Mouse (Mus musculus) midbrain, embryonic 15.5 days (tissue): ENCODE measurements around the gene Borcs5. TPM values are rescaled to one million over a fixed set of nuclear protein-coding genes. Genes with fewer than 3 reads are reported as not detected.
A peak's percentile ranks its signal among the peaks of the same experiment; 100 is the strongest.

Experiments
- ATAC-seq: fragments of 200-750 bp; cut with Nextera tagmentation; replicated peaks from 2 replicates; pipeline ENCODE4 v1.8.0; 2017; ENCODE audit warnings: moderate TSS enrichment
- H3K27ac ChIP-seq: fragments of 300-500 bp; sonication (generic); 2 replicates; pipeline ENCODE4 v1.5.1; 2015; ENCODE audit warnings: mild to moderate bottlenecking, inconsistent platforms
- H3K27me3 ChIP-seq: fragments of 300-500 bp; sonication (generic); replicated peaks from 2 replicates; pipeline ENCODE4 v1.6.1; 2015; ENCODE audit warnings: inconsistent platforms
- H3K36me3 ChIP-seq: fragments of 300-500 bp; sonication (generic); replicated peaks from 2 replicates; pipeline ENCODE4 v1.6.1; 2015; ENCODE audit warnings: inconsistent platforms
- H3K4me1 ChIP-seq: fragments of 300-500 bp; sonication (generic); 2 replicates; pipeline ENCODE4 v1.6.1; 2015; ENCODE audit warnings: inconsistent platforms
- H3K4me2 ChIP-seq: fragments of 300-500 bp; sonication (generic); 2 replicates; pipeline ENCODE4 v1.6.1; 2015; ENCODE audit warnings: inconsistent platforms, mild to moderate bottlenecking, moderate library complexity
- H3K4me3 ChIP-seq: fragments of 300-500 bp; sonication (generic); 2 replicates; pipeline ENCODE4 v1.5.1; 2015; ENCODE audit warnings: mild to moderate bottlenecking, inconsistent platforms
- H3K9ac ChIP-seq: fragments of 300-500 bp; sonication (generic); 2 replicates; pipeline ENCODE4 v1.6.1; 2015; ENCODE audit warnings: mild to moderate bottlenecking, inconsistent platforms
- H3K9me3 ChIP-seq: fragments of 300-500 bp; sonication (generic); 2 replicates; pipeline ENCODE4 v1.6.1; 2016; ENCODE audit warnings: inconsistent platforms
- WGBS: fragments of 180-500 bp; shearing (Covaris S2); methylation state at CpG from one replicate; pipeline ENCODE4 v1.1.7; 2015; ENCODE audit warnings: mixed read lengths; 5-methylcytosine and 5-hydroxymethylcytosine counted together
- polyA plus RNA-seq: library from polyadenylated mRNA; unstranded; fragments of >200 nt; fragmentation: Nextera tagmentation; extraction: Ambion mirVana; gene quantifications from 2 replicates; pipeline ENCODE4 v1.2.1, GENCODE M21; 2015

Gene Borcs5
- 48.6 and 49.7 TPM in 2 replicates for polyA plus RNA-seq

- H3K4me2 ChIP-seq: no peak within 1 kb of the TSS
- peaks cover 11% of the 10 kb centered on the region; the same call in 1 of the 2 replicates for H3K4me1 ChIP-seq
- no peak within 1 kb of the TSS for H3K27ac ChIP-seq
- no peaks in the 10 kb centered on the region for H3K27me3 ChIP-seq
- WGBS: 95% methylated on average over 3 of the region's 3 CpGs
- H3K4me3 ChIP-seq: no peak within 1 kb of the TSS
- H3K9ac ChIP-seq: no peak within 1 kb of the TSS
- no peaks in the 10 kb centered on the region for H3K9me3 ChIP-seq
- ATAC-seq: no peak
- H3K36me3 ChIP-seq: no peaks in the 10 kb centered on the region
Measured at GRCm38 (mm10) chr6:134639210-134639609, at the start of gene Borcs5. Gene Borcs5, plus strand, starts transcription at chr6:134639510.

DNA sequence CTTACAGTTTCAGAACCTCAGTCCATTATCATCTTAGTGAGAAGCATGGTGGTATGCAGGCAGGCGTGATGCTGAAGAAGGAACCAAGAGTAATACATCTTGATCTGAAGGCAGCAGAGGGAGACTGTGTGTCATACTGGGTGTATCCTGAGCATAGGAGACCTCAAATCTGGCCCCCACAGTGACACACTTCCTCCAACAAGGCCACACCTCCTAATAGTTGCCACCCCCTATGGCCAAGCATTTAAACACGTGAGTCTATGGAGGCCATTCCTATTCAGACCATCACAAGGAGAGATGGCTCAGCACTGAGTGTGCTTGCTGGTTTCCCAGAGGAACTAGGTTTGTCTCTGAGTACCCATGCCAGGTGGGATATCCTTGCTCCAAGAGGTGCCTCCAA lies 47.7 kb upstream of the Borcs5 start:
- Histone ChIP-seq H3K36me3 (no peaks in the 10 kb centered on the region), H3K4me2 (no peak overlapping the region), H3K4me1 (no peaks in the 10 kb centered on the region), H3K4me3 (no peak overlapping the region), H3K9me3 (no peaks in the 10 kb centered on the region), H3K9ac (no peak overlapping the region), H3K27ac (no peak overlapping the region), H3K27me3 (no peaks in the 10 kb centered on the region)
- no peak for ATAC-seq
- WGBS: 78% methylated on average over 2 of the region's 2 CpGs

DNA sequence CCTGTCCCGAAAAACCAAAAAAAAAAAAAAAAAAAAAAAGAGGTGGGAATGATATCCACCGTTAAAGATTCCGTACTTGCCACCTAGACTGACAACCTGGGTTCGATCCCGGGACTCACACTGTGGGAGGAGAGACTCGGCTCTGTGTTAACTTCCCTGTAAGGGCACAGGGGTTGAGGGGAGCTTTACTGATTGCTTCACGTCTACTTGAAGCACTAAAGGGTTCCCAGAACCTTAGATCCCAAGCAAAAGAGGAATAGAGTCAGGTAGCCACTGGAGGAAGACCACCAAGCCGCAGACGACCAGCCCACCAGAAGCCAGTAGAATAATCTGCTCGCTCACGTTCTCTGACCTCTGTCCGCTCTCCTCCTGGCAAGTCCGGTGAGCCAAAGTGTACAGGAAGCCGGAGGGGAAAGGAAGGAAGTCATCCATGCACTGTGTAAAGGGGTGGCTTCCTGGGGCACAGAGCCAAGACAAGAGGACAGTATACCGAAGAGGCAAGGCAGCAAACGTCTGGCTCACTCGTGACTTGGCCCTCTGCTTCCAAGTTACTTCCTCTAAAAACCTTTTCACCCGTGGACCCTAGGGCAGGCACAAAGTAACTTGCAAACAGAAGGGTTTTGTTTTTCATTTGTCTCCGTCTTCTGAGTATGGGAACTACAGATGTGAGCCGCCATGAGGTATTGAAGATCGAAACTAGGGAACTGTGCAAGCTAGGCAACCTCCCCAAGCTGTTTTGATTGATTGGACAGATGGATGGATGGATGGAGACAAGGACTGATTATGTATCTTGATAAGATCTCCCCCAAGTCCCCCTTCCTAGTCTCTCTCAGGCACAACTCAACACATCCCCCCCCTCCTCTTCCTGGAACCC lies 44.5 kb upstream of the Borcs5 start:
- no peak overlapping the region for H3K9ac ChIP-seq
- H3K4me3 ChIP-seq: no peak overlapping the region
- no peaks in the 10 kb centered on the region for H3K9me3 ChIP-seq
- ATAC-seq: no peak
- no peaks in the 10 kb centered on the region for H3K4me1 ChIP-seq
- H3K4me2 ChIP-seq: no peak overlapping the region
- WGBS: 90% methylated on average over 21 of the region's 21 CpGs
- no peak overlapping the region for H3K27ac ChIP-seq
- no peaks in the 10 kb centered on the region for H3K27me3 ChIP-seq
- no peaks in the 10 kb centered on the region for H3K36me3 ChIP-seq

DNA sequence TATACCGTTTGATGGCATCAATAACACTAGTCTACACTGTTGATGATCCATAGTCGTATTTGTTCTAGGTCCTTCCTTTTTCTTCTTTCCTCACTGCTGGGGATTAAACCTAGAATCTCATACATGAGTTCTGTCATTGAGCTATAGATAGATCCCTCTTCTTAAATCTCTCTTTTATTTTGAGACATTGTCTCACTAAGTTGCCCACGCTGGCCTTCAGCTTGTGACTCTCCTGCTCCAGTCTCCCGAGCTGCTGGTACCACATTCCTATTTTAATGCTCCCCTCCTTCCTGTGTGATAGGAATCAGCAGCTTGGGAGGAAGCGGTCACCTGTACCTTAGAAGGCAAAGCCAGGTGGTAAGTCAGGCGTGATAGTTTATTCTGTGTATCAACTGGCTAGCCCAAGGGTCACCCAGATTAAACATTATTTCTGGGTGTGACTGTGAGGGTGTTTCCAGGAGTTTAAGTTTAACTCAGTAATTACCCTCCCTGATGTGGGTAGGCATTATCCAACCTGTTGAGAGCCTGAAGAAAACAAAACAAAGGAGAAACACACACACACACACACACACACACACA lies 41.6 kb upstream of the Borcs5 start:
- H3K4me2 ChIP-seq: no peak overlapping the region
- no peak overlapping the region for H3K4me3 ChIP-seq
- no peaks in the 10 kb centered on the region for H3K4me1 ChIP-seq
- no peaks in the 10 kb centered on the region for H3K27me3 ChIP-seq
- H3K9ac ChIP-seq: no peak overlapping the region
- H3K36me3 ChIP-seq: no peaks in the 10 kb centered on the region
- ATAC-seq: no peak
- 85% methylated on average over 6 of the region's 6 CpGs for WGBS
- no peaks in the 10 kb centered on the region for H3K9me3 ChIP-seq
- no peak overlapping the region for H3K27ac ChIP-seq

- WGBS: 80% methylated on average over 1 of the region's 1 CpGs
- Histone ChIP-seq H3K4me3 (no peak overlapping the region), H3K36me3 (no peaks in the 10 kb centered on the region), H3K4me2 (no peak overlapping the region), H3K4me1 (no peaks in the 10 kb centered on the region), H3K9ac (no peak overlapping the region), H3K9me3 (no peaks in the 10 kb centered on the region), H3K27me3 (no peaks in the 10 kb centered on the region), H3K27ac (no peak overlapping the region)
- no peak for ATAC-seq
Measured at GRCm38 (mm10) chr6:134599239-134599638, 40.1 kb upstream of the Borcs5 start.

- H3K27me3 ChIP-seq: no peaks in the 10 kb centered on the region
- H3K4me2 ChIP-seq: no peak overlapping the region
- no peak overlapping the region for H3K4me3 ChIP-seq
- 69% methylated on average over 7 of the region's 7 CpGs for WGBS
- H3K27ac ChIP-seq: no peak overlapping the region
- H3K9ac ChIP-seq: no peak overlapping the region
- H3K4me1 ChIP-seq: no peaks in the 10 kb centered on the region
- ATAC-seq: no peak
- no peaks in the 10 kb centered on the region for H3K9me3 ChIP-seq
- no peaks in the 10 kb centered on the region for H3K36me3 ChIP-seq
Measured at GRCm38 (mm10) chr6:134601130-134601529, 38.2 kb upstream of the Borcs5 start.

- no peaks in the 10 kb centered on the region for H3K9me3 ChIP-seq
- no peak for ATAC-seq
- 53% methylated on average over 3 of the region's 3 CpGs for WGBS
Measured at GRCm38 (mm10) chr6:134601766-134602165, 37.5 kb upstream of the Borcs5 start.

GRCm38 (mm10) chr6:134602371-134603003 lies 36.8 kb upstream of the Borcs5 start:
- Histone ChIP-seq H3K9me3 (no peaks in the 10 kb centered on the region), H3K4me2 (no peak overlapping the region), H3K36me3 (no peaks in the 10 kb centered on the region), H3K27ac (no peak overlapping the region), H3K9ac (no peak overlapping the region), H3K4me1 (no peaks in the 10 kb centered on the region), H3K27me3 (no peaks in the 10 kb centered on the region), H3K4me3 (no peak overlapping the region)
- ATAC-seq: no peak
- 65% methylated on average over 10 of the region's 10 CpGs for WGBS

More at GRCm38 (mm10) chr6:134601766-134602165, 37.5 kb upstream of the Borcs5 start:
- Histone ChIP-seq H3K27me3 (no peaks in the 10 kb centered on the region), H3K36me3 (no peaks in the 10 kb centered on the region), H3K4me3 (no peak overlapping the region), H3K4me2 (no peak overlapping the region), H3K27ac (no peak overlapping the region), H3K9ac (no peak overlapping the region), H3K4me1 (no peaks in the 10 kb centered on the region)

DNA sequence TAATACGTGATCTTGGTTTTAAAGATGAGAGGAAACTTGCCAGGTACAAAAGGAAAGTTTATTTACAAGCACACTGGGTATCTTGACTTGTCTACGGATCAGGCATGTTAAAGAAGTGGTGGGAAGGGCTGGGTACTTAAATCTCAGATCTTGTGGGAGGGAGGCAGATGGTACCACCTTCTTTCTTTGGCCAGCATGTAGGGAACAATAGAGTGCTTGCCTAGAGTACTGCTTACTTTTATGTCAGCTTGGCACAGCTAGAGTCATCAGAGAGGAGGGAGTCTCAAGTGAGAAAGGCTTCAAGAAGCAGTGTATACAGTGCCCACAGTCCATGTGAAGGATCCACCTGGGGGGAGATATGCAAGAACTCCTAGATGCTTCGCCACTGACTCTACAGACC lies 34.1 kb upstream of the Borcs5 start:
- H3K9ac ChIP-seq: no peak overlapping the region
- H3K36me3 ChIP-seq: no peaks in the 10 kb centered on the region
- H3K27me3 ChIP-seq: no peaks in the 10 kb centered on the region
- WGBS: 85% methylated on average over 3 of the region's 3 CpGs
- no peak for ATAC-seq
- no peak overlapping the region for H3K27ac ChIP-seq
- H3K9me3 ChIP-seq: no peaks in the 10 kb centered on the region
- no peaks in the 10 kb centered on the region for H3K4me1 ChIP-seq
- no peak overlapping the region for H3K4me3 ChIP-seq
- H3K4me2 ChIP-seq: no peak overlapping the region

DNA sequence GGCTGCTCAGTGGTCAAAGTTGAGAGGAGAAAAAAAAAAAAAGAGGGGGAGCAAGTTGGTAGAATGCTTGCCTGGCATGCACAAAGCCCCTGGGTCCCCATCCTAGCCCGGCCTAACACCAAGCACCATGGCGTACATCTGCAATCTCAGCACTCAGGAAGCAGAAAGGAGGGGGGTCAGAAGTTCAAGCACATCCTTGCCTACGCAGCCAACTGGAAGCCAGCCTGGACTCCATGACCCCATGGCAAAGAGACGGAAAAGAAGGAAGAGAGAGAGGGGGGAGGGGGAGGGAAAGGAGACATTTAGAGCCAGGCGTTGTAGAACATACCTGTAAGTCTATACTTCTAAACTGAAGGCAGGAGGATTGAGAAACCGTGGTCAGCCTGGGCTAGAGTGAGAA lies 32.8 kb upstream of the Borcs5 start:
- 75% methylated on average over 6 of the region's 6 CpGs for WGBS
- H3K27me3 ChIP-seq: no peaks in the 10 kb centered on the region
- H3K4me2 ChIP-seq: no peak overlapping the region

DNA sequence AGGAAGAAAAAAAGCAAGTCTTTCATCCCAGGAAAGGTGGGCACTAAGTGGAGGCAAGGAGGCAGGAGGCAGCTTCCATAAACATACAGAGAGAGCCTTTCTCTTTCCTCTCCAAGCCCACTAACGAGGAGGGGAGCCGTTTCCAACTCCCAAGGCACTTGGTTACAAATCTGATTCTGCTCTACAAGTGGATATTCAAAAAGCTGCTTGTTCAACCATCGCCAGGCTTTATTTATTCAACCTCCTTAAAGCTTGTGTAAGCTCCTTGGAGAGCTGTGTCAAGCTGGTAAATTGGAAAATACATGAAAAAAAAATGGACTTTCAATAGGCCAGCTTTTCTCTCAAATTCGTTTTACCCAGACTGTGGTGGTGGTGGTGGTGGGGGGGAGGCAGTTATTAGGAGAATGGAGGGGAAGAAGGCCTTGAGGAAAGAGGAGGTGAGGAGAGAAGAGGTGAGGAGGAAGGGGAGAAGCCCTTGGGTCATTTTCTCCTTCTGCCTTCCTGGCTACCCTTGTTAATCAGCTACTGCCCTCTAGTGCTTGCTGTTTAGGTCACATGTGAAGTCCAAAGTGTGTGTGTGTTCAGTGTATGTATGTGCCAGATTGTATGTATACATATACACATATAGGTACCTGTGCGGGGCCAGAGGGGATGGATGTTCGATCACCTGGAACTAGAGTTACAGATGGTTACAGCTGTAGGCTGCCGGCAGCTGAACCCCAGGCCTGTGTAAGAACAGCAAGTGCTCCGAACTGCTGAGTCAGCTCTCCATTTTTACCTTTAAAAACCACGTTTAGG lies 32.2 kb upstream of the Borcs5 start:
- no peaks in the 10 kb centered on the region for H3K36me3 ChIP-seq
- H3K4me2 ChIP-seq: no peak overlapping the region
- H3K4me1 ChIP-seq: no peaks in the 10 kb centered on the region
- peak; percentile 82 for ATAC-seq
- WGBS: 51% methylated on average over 9 of the region's 9 CpGs
- H3K9me3 ChIP-seq: no peaks in the 10 kb centered on the region
- H3K27ac ChIP-seq: no peak overlapping the region
- no peak overlapping the region for H3K4me3 ChIP-seq
- no peaks in the 10 kb centered on the region for H3K27me3 ChIP-seq
- H3K9ac ChIP-seq: no peak overlapping the region

More for the DNA sequence above, 32.8 kb upstream of the Borcs5 start:
- H3K4me3 ChIP-seq: no peak overlapping the region
- no peak for ATAC-seq
- H3K9ac ChIP-seq: no peak overlapping the region
- H3K27ac ChIP-seq: no peak overlapping the region
- no peaks in the 10 kb centered on the region for H3K4me1 ChIP-seq
- H3K36me3 ChIP-seq: no peaks in the 10 kb centered on the region
- no peaks in the 10 kb centered on the region for H3K9me3 ChIP-seq

- no peak overlapping the region for H3K9ac ChIP-seq
- H3K36me3 ChIP-seq: no peaks in the 10 kb centered on the region
- no peak overlapping the region for H3K4me2 ChIP-seq
- no peaks in the 10 kb centered on the region for H3K9me3 ChIP-seq
- WGBS: 89% methylated on average over 9 of the region's 9 CpGs
- no peak overlapping the region for H3K27ac ChIP-seq
- no peak for ATAC-seq
- H3K27me3 ChIP-seq: no peaks in the 10 kb centered on the region
- H3K4me3 ChIP-seq: no peak overlapping the region
- H3K4me1 ChIP-seq: no peaks in the 10 kb centered on the region
Measured at GRCm38 (mm10) chr6:134610380-134610779, 28.9 kb upstream of the Borcs5 start.
